Mouse (Mus musculus) thymus, postnatal 25 days (tissue): ENCODE measurements around the gene Slc22a1.

Experiments used
- DNase-seq: peaks from one replicate; pipeline ENCODE4 v3.0.0; 2022

The Slc22a1 gene

DNA sequence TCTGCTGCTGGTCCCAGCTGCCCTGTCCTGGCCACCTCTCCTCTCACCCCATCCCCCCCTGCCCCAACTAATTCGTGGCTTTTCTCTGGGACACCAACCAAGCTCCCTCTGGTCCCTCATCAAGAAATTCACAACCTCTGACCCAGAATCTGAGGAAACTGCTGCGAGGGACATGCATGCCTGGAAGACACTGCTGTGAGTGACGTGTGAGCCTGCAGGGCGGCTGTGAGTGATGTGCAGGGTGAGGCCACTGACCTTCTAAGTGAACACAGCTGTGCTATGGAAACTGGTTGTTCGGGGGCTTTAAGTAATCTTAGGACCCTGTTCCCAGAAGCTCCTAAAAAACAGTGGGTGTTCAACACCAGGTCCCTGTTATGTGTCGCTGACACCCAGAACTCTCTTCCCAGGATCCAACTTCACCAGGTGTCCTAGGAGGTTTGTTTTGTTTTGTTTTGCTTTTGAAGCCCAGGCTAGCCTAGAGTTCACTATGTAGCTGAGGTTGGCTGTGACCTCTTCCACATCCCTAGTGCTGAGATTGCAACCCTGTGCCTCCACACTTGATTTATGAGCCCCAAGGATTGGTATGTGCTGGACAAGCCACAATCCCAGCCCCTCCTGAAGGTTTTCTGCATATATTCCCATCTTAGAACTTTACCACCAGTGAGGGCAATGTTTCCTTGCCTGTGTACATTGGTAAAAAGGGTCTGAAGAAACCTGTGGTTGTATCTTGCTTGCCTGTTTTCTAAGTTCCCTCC lies 44.5 kb downstream of the Slc22a1 start:
- DNase-seq = no peak

DNA sequence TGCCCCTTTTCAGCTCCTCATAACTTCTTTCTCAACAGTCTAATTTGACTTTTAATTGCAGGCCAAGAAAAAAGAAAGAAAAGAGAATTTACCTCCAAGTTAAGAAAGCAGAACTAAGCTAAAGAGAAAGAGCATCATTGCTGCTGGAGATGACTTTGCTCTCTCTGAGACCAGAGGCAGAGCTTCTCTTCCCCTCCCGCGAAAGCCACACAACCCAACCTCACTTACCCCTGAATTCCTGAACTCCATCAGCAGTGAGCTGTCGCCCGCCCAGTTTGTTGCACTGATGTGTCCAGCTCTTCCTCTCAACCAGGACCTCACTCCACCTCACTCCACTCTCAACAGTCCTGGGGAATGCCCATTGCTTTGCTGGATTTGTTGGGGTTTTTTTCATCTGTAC lies 47.6 kb downstream of the Slc22a1 start:
- DNase-seq = no peak

DNA sequence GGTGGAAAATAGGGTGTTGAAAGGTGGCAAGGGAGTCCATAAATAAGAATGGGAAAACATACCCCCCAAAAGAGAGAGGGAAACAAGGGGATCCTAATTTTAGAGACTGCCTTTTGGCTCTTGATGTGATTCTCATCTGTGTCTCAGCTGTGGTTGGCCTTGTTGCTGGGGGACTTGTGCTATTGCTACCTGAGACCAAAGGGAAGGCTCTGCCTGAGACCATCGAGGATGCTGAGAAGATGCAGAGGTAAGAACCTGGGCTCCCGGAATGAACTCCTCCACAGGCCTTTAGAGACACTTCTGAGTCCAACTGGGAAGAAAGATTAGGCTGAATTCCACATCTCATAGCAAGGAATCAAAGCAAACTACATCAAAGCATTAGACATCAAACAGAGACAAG lies 56.0 kb downstream of the Slc22a1 start:
- no peak for DNase-seq

DNA sequence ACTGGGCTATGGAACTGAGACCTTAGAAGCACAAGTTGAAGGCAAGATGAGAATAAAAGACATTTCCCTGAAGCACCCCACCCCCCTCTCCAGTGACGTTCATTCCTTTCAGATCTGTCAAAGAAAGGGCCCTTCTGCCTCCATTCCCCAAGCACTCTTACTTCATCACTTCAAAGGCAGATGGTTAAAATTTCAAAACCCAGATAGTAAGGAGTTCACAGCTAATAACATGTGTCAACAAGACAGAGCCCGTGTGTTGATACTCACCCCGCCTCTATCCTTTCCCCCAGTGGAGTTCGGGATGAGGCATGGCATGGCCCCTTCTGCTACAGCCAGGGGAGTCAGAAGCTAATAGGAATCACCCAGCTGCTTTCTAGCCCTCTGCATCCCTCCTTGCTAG lies 60.2 kb downstream of the Slc22a1 start:
- no peak for DNase-seq

DNA sequence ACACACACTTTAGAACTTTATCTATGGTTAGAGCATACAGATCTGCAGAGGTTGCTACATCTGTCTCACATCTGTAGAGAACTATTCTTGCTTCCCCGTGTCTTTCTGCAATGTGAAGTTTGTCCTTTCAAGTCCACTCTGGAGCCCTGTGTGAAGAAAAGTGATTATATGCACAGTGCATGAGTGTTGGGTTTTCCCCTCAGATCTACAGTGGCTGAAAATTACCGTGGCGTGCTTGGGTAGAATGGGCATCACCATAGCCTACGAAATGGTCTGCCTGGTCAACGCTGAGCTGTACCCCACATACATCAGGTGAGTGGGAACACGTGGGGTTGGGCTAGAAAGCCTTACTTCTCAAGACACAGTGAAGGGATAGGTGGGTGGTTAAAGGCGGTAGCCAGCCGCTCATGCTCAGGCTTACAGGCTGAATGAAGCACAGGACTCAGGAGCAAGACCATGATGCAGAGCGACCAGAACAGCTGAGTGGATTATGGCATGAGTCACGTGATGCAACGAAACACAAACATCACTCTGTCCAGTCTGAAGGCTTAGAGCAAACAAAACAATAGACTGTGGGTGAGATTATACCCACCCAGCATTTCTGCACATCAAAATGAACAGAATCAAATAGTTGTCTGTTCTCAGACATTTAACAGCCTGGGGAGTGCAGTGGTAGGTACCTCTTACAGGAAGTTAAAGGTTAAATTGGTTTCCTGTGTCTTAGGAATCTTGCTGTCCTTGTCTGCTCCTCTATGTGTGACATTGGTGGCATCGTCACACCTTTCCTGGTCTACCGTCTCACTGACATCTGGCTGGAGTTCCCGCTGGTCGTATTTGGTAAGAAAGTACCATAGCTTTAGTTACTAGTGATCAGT lies 60.9 kb downstream of the Slc22a1 start:
- DNase-seq = no peak

DNA sequence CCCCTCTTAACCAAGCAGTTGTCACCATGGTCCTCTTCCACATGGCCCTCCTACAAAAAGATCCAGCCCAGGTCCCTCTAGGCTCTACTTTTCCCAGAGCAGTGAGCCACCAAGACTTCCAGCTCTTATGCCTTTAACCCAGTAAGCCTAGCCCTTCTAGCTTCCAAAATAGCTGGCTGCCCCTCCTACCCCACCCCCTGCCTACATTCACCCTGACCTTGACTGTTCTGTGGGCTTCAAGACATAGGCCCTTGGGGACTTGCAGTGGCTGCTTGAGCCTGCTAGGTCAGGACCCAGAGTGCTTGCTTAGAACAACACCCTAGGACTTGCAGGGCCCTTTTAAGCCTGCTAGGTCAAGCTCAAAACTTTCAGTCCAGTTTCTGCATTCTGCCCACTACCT lies 68.4 kb downstream of the Slc22a1 start:
- no peak for DNase-seq

DNA sequence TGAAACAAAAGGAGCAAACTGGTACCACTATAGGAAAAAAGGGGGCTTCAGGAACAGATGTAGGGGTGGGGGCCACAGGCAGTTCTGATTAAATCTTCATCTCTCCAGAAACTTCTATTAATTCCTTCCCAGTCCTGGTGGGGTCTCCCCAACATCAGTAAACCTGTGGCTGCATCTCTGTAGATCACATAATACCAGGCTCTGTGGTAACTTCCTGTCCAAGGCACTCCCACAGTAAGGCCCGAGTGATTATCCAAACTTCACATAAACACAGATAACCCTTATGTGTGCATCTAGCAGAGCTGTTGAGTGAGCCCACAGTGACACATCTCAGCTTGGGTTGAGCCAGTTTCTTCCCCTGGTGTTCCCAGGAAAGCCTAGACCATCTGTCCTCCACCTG lies 69.0 kb downstream of the Slc22a1 start:
- DNase-seq = no peak
